In genomic region chr2:155080179-155080530, GRCm38 (mm10) we compare ENCODE assay signal across 17 mouse cellular contexts.
"Had no signal": no experiment of that assay in that cellular context is flagged by ENCODE, and none has a peak within 500 bp of the region (broad histone marks: within the 10 kb centered on the region; RNA-seq: fewer than 3 reads in every experiment).

No protein-coding gene starts in this region.

- ATAC-seq: lung, postnatal 0 days had no signal

- H3K4me2 ChIP-seq: lung, embryonic 15.5 days; midbrain, embryonic 12.5 days; neural tube, embryonic 13.5 days; neural tube, embryonic 15.5 days; stomach, embryonic 15.5 days had no signal

- H3K4me3 ChIP-seq: lung, embryonic 15.5 days; megakaryocyte, embryonic 14.5 days; midbrain, embryonic 12.5 days; neural tube, embryonic 13.5 days; neural tube, embryonic 15.5 days; stomach, embryonic 15.5 days had no signal

- H3K9me3 ChIP-seq: lung, embryonic 15.5 days; megakaryocyte, embryonic 14.5 days; midbrain, embryonic 12.5 days; neural tube, embryonic 13.5 days; neural tube, embryonic 15.5 days; stomach, embryonic 15.5 days had no signal

- H3K9ac ChIP-seq: liver, embryonic 14.5 days; lung, embryonic 15.5 days; midbrain, embryonic 12.5 days; neural tube, embryonic 13.5 days; neural tube, embryonic 15.5 days; stomach, embryonic 15.5 days had no signal

- H3K27ac ChIP-seq: liver, embryonic 14.5 days; lung, embryonic 15.5 days; midbrain, embryonic 12.5 days; neural tube, embryonic 13.5 days; neural tube, embryonic 15.5 days; stomach, embryonic 15.5 days; stomach, postnatal 0 days had no signal

- H3K36me3 ChIP-seq: lung, embryonic 15.5 days; midbrain, embryonic 12.5 days; neural tube, embryonic 13.5 days; neural tube, embryonic 15.5 days; stomach, embryonic 15.5 days had no signal

- DNase-seq: lung, adult 2 months; lung, postnatal 14 days; lung, postnatal 4 days; midbrain, embryonic 14.5 days; retina, postnatal 1 day; right cerebral cortex, adult 18-20 months; right cerebral cortex, postnatal 25 days; right cerebral cortex, postnatal 4 days had no signal

- H3K27me3 ChIP-seq: lung, embryonic 15.5 days; neural tube, embryonic 13.5 days; neural tube, embryonic 15.5 days; stomach, embryonic 15.5 days had no signal
